Mouse (Mus musculus) liver, postnatal 0 days (tissue): Measurements from ENCODE around the gene Crtap. TPM values are rescaled to one million over a fixed set of nuclear protein-coding genes. Genes with fewer than 3 reads are reported as not detected.

Experiments
- ATAC-seq: fragments of 200-750 bp; cut with Nextera tagmentation; 2 replicates; pipeline ENCODE4 v1.8.0; 2017; ENCODE audit warnings: mild to moderate bottlenecking, moderate library complexity
- DNase-seq: peaks from one replicate; pipeline ENCODE4 v3.0.0-alpha.2; 2016
- H3K27ac ChIP-seq: fragments of 300-500 bp; sonication (generic); 2 replicates; pipeline ENCODE4 v1.5.1; 2014; ENCODE audit warnings: antibody characterized with exemption, moderate library complexity, mild to moderate bottlenecking, low read depth
- H3K27me3 ChIP-seq: fragments of 300-500 bp; sonication (generic); 2 replicates; pipeline ENCODE4 v1.6.1; 2014; ENCODE audit warnings: low read length, control low read depth, mixed read lengths; ENCODE audit not compliant: insufficient read depth
- H3K36me3 ChIP-seq: fragments of 300-500 bp; sonication (generic); replicated peaks from 2 replicates; pipeline ENCODE4 v1.6.1; 2014; ENCODE audit warnings: mild to moderate bottlenecking, control low read depth, low read length, moderate library complexity, mixed read lengths; ENCODE audit not compliant: insufficient read depth
- H3K4me1 ChIP-seq: fragments of 300-500 bp; sonication (generic); 2 replicates; pipeline ENCODE4 v1.6.1; 2014; ENCODE audit warnings: antibody characterized with exemption, mild to moderate bottlenecking, control low read depth; ENCODE audit not compliant: insufficient read depth
- H3K4me2 ChIP-seq: fragments of 300-500 bp; sonication (generic); 2 replicates; pipeline ENCODE4 v1.6.1; 2014; ENCODE audit warnings: low read depth, mild to moderate bottlenecking, low read length, moderate library complexity, mixed read lengths
- H3K4me3 ChIP-seq: fragments of 300-500 bp; sonication (generic); 2 replicates; pipeline ENCODE4 v1.5.1; 2014; ENCODE audit warnings: low read depth, low read length
- H3K9ac ChIP-seq: fragments of 300-500 bp; sonication (generic); replicated peaks from 2 replicates; pipeline ENCODE4 v1.6.1; 2014; ENCODE audit warnings: mild to moderate bottlenecking, moderate library complexity
- H3K9me3 ChIP-seq: fragments of 300-500 bp; sonication (generic); 2 replicates; pipeline ENCODE4 v1.6.1; 2016; ENCODE audit warnings: mild to moderate bottlenecking, control low read depth, low read length, mixed read lengths
- CTCF ChIP-seq: sonication (generic); IDR thresholded peaks from 2 replicates; pipeline ENCODE4 v1.5.1; 2016; ENCODE audit warnings: antibody characterized with exemption, low read depth
- EP300 ChIP-seq: IDR thresholded peaks from 2 replicates; pipeline ENCODE4 v1.6.1; 2016; ENCODE audit warnings: antibody characterized with exemption, low read depth, mild to moderate bottlenecking
- WGBS: fragments of 180-500 bp; shearing (Covaris S2); extraction: QIAGEN DNeasy Blood & Tissue Kit; methylation state at CpG from one replicate; pipeline ENCODE4 v1.1.7; 2014; ENCODE audit not compliant: insufficient replicate concordance; 5-methylcytosine and 5-hydroxymethylcytosine counted together
- polyA plus RNA-seq: library from polyadenylated mRNA; unstranded; fragments of >200 nt; fragmentation: Nextera tagmentation; extraction: Ambion mirVana; gene quantifications from 2 replicates; pipeline ENCODE4 v1.2.1, GENCODE M21; 2015

Crtap gene
- polyA plus RNA-seq, 1 experiment from 2014 or later = 19.9 TPM

DNA sequence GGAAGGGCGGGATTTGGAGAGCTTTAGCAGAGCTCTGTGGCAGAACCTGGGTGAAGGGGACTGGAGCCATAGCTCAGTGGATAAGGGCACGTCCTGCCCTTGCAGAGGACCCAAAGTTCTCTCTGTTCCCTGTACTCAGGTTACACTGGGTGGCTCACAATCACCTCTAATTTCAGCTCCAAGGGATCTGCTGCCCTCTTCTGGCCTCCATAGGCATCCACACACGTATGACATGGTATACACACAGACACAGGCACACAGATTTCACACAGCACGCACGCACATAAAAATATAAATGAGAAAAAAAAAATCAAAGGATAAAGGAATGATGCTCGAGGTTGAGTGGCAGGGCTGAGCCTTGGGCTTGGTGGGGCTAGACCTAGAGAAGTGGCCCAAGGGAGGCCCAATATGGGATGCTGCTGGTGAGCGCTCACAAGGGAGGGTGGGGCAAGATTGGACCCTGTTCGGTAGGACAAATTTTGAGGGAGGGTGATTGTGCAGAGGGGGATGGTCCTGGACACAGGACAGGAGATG is 1.0 kb downstream of the Crtap start:
- TF ChIP-seq EP300 (no peak), CTCF (peak; percentile 57)
- no peaks in the 10 kb centered on the region for H3K9me3 ChIP-seq
- no peak overlapping the region for H3K9ac ChIP-seq
- H3K4me1 ChIP-seq = peaks cover 8% of the 10 kb centered on the region
- no peaks in the 10 kb centered on the region for H3K36me3 ChIP-seq
- H3K4me3 ChIP-seq = peak overlapping the region; percentile 65; the same call in 1 of the 2 replicates
- 74% methylated on average over 8 of the region's 8 CpGs for WGBS
- no peaks in the 10 kb centered on the region for H3K27me3 ChIP-seq
- peak overlapping the region; percentile 95 for H3K4me2 ChIP-seq
- H3K27ac ChIP-seq = no peak overlapping the region
- ATAC-seq (peak; percentile 15), DNase-seq (no peak)

DNA sequence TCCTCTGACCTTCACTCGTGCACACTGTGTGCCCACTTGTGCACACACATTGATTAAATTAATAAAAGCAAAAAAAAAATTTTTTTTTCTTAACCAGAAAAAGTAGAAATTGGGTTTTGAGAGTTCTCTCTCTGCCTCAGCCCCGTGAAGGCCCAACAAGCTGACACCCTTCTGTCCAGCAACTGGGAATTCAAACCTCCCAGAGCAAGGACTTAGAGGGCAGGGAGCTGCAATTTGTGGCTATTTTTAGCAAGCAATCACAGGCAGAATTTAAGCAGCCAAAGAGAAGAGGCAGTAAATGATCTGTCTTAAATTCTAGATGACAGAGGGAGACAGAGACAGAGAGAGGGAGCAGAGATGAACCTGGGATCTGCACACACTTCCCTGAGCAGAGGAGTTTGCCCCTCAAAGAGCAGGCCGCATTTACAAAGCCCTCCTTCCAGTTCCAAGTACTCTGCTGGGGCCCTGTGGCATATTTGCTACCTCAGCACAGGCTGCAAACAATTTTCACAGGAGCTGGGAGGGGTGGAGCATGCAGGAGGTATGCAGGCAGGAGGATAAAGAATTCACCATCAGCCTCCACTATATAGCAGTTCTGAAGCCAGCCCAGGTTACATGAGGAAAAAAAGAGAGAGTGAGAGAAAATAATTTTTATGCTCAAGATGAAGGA is 1.6 kb downstream of the Crtap start:
- ATAC-seq (no peak), DNase-seq (no peak)
- Histone ChIP-seq H3K27ac (no peak overlapping the region), H3K4me2 (no peak overlapping the region), H3K36me3 (no peaks in the 10 kb centered on the region), H3K9ac (no peak overlapping the region), H3K4me3 (no peak overlapping the region), H3K27me3 (no peaks in the 10 kb centered on the region), H3K4me1 (peaks cover 8% of the 10 kb centered on the region), H3K9me3 (no peaks in the 10 kb centered on the region)
- TF ChIP-seq EP300 = no peak
- TF ChIP-seq CTCF = no peak
- WGBS = 78% methylated on average over 3 of the region's 3 CpGs

DNA sequence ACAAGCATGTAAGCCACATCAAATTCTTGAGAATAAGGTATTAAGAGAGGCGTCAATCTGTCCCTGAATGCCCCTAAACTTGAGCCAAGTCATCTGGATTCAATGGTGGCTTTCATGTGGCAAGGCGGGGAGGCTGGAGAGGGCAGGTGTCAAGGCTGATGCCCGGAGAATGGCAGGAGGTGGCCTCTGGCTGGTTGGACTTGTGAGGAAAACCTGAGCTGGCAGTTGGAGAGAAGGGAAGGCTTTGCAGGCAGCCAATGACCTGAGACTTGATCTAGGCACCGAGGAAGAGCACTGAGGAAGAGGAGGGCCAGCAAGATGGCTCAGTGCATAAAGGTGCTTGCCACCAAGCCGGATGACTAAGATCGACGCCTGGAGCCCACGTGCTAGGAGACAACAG is 2.2 kb downstream of the Crtap start:
- no peaks in the 10 kb centered on the region for H3K36me3 ChIP-seq
- no peak overlapping the region for H3K27ac ChIP-seq
- no peaks in the 10 kb centered on the region for H3K27me3 ChIP-seq
- H3K9me3 ChIP-seq = no peaks in the 10 kb centered on the region
- DNase-seq (no peak), ATAC-seq (no peak)
- peaks cover 8% of the 10 kb centered on the region for H3K4me1 ChIP-seq
- TF ChIP-seq EP300 (no peak), CTCF (no peak)
- no peak overlapping the region for H3K4me2 ChIP-seq
- H3K9ac ChIP-seq = no peak overlapping the region
- H3K4me3 ChIP-seq = no peak overlapping the region
- 86% methylated on average over 8 of the region's 8 CpGs for WGBS

- H3K4me3 ChIP-seq = no peak overlapping the region
- peaks cover 8% of the 10 kb centered on the region for H3K4me1 ChIP-seq
- no peak overlapping the region for H3K27ac ChIP-seq
- no peak for ATAC-seq
- no peaks in the 10 kb centered on the region for H3K27me3 ChIP-seq
- TF ChIP-seq CTCF = no peak
- no peak for TF ChIP-seq EP300
- H3K9ac ChIP-seq = no peak overlapping the region
- no peaks in the 10 kb centered on the region for H3K9me3 ChIP-seq
- DNase-seq = no peak
- no peak overlapping the region for H3K4me2 ChIP-seq
- no peaks in the 10 kb centered on the region for H3K36me3 ChIP-seq
- WGBS = 67% methylated on average over 6 of the region's 6 CpGs
Observed at GRCm38 (mm10) chr9:114387086-114387485, 3.4 kb downstream of the Crtap start.

- Histone ChIP-seq H3K4me2 (no peak overlapping the region), H3K27me3 (no peaks in the 10 kb centered on the region), H3K9ac (no peak overlapping the region), H3K27ac (no peak overlapping the region), H3K4me1 (peaks cover 3% of the 10 kb centered on the region), H3K9me3 (no peaks in the 10 kb centered on the region), H3K4me3 (no peak overlapping the region), H3K36me3 (0 out of 2 replicates have a peak, but pooled peaks cover under 1% of the 10 kb centered on the region)
- DNase-seq (no peak), ATAC-seq (no peak)
- TF ChIP-seq CTCF (no peak), EP300 (no peak)
- WGBS = 89% methylated on average over 10 of the region's 10 CpGs
Observed at GRCm38 (mm10) chr9:114385160-114385559, 5.3 kb downstream of the Crtap start.

GRCm38 (mm10) chr9:114384691-114385090 is 5.8 kb downstream of the Crtap start:
- H3K27me3 ChIP-seq = no peaks in the 10 kb centered on the region
- H3K36me3 ChIP-seq = 0 out of 2 replicates have a peak, but pooled peaks cover 2% of the 10 kb centered on the region
- no peak overlapping the region for H3K9ac ChIP-seq
- no peak overlapping the region for H3K4me3 ChIP-seq
- H3K4me2 ChIP-seq = no peak overlapping the region
- no peak overlapping the region for H3K27ac ChIP-seq
- TF ChIP-seq CTCF (no peak), EP300 (no peak)
- no peaks in the 10 kb centered on the region for H3K9me3 ChIP-seq
- ATAC-seq (no peak), DNase-seq (no peak)
- no peaks in the 10 kb centered on the region; the same call in 1 of the 2 replicates for H3K4me1 ChIP-seq
- WGBS = 94% methylated on average over 24 of the region's 24 CpGs
